Mouse (Mus musculus) heart, postnatal 0 days (tissue): ENCODE results near the gene Ablim1. TPM values are rescaled to one million over a fixed set of nuclear protein-coding genes. Genes with fewer than 3 reads are reported as not detected.

Experiments used
- ATAC-seq: fragments of 200-750 bp; cut with Nextera tagmentation; 2 replicates; pipeline ENCODE4 v1.8.0; 2017; ENCODE audit warnings: low read depth, moderate number of reproducible peaks, moderate library complexity; ENCODE audit not compliant: insufficient read depth
- DNase-seq: peaks from one replicate; pipeline ENCODE4 v3.0.0-alpha.2; 2016; ENCODE audit warnings: low spot score
- H3K27ac ChIP-seq: fragments of 300-500 bp; sonication (generic); 2 replicates; pipeline ENCODE4 v1.5.1; 2014; ENCODE audit warnings: low read depth, mild to moderate bottlenecking
- H3K27me3 ChIP-seq: fragments of 300-500 bp; sonication (generic); 2 replicates; pipeline ENCODE4 v1.6.1; 2014; ENCODE audit warnings: low read length, mixed read lengths; ENCODE audit not compliant: control insufficient read depth, insufficient read depth
- H3K36me3 ChIP-seq: fragments of 300-500 bp; sonication (generic); replicated peaks from 2 replicates; pipeline ENCODE4 v1.6.1; 2014; ENCODE audit warnings: low read length, mixed read lengths; ENCODE audit not compliant: control insufficient read depth, insufficient read depth
- H3K4me1 ChIP-seq: fragments of 300-500 bp; sonication (generic); 2 replicates; pipeline ENCODE4 v1.6.1; 2014; ENCODE audit warnings: antibody characterized with exemption; ENCODE audit not compliant: control insufficient read depth, insufficient read depth
- H3K4me2 ChIP-seq: fragments of 300-500 bp; sonication (generic); 2 replicates; pipeline ENCODE4 v1.6.1; 2014; ENCODE audit warnings: low read depth, mild to moderate bottlenecking, low read length, moderate library complexity
- H3K4me3 ChIP-seq: fragments of 300-500 bp; sonication (generic); 2 replicates; pipeline ENCODE4 v1.5.1; 2014; ENCODE audit warnings: low read depth, low read length
- H3K9ac ChIP-seq: fragments of 300-500 bp; sonication (generic); replicated peaks from 2 replicates; pipeline ENCODE4 v1.6.1; 2014; ENCODE audit warnings: low read depth, low read length, mixed read lengths
- H3K9me3 ChIP-seq: fragments of 300-500 bp; sonication (generic); replicated peaks from 2 replicates; pipeline ENCODE4 v1.6.1; 2016; ENCODE audit warnings: low read length; ENCODE audit not compliant: control insufficient read depth
- CTCF ChIP-seq: IDR thresholded peaks from 2 replicates; pipeline ENCODE4 v1.5.1; 2016; ENCODE audit warnings: antibody characterized with exemption, control low read depth, low read depth
- EP300 ChIP-seq: IDR thresholded peaks from 2 replicates; pipeline ENCODE4 v1.6.1; 2016; ENCODE audit warnings: antibody characterized with exemption, low read depth
- WGBS: fragments of 180-500 bp; shearing (Covaris S2); extraction: QIAGEN DNeasy Blood & Tissue Kit; methylation state at CpG from one replicate; pipeline ENCODE4 v1.1.7; 2014; 5-methylcytosine and 5-hydroxymethylcytosine counted together
- polyA plus RNA-seq: library from polyadenylated mRNA; unstranded; fragments of >200 nt; fragmentation: Nextera tagmentation; extraction: Ambion mirVana; gene quantifications from 2 replicates; pipeline ENCODE4 v1.2.1, GENCODE M21; 2015
- total RNA-seq: library from RNA; depleted of rRNA; stranded (reverse); fragments of >200 nt; gene quantifications from 2 replicates; pipeline ENCODE4 v1.2.3, GENCODE M21; 2014; ENCODE audit warnings: low replicate concordance

Gene Ablim1
- total and polyA plus RNA-seq, 2 experiments from 2014 or later: 106 to 235 TPM

GRCm38 (mm10) chr19:57082454-57083182 lies 232.1 kb downstream of the Ablim1 start:
- Histone ChIP-seq H3K4me3 (no peak overlapping the region), H3K27ac (no peak overlapping the region), H3K36me3 (peaks cover 43% of the 10 kb centered on the region), H3K4me1 (no peaks in the 10 kb centered on the region), H3K9me3 (no peaks in the 10 kb centered on the region), H3K4me2 (no peak overlapping the region), H3K27me3 (no peaks in the 10 kb centered on the region), H3K9ac (no peak overlapping the region)
- no peak for DNase-seq
- ATAC-seq: no peak
- 62% methylated on average over 17 of the region's 17 CpGs for WGBS
- no peak for TF ChIP-seq CTCF
- no peak for TF ChIP-seq EP300

- Histone ChIP-seq H3K27me3 (no peaks in the 10 kb centered on the region), H3K27ac (no peak overlapping the region), H3K4me3 (no peak overlapping the region), H3K9ac (no peak overlapping the region), H3K4me1 (no peaks in the 10 kb centered on the region), H3K9me3 (no peaks in the 10 kb centered on the region), H3K4me2 (no peak overlapping the region), H3K36me3 (peaks cover 53% of the 10 kb centered on the region)
- DNase-seq (no peak), ATAC-seq (no peak)
- 50% methylated on average over 4 of the region's 4 CpGs for WGBS
- TF ChIP-seq CTCF (no peak), EP300 (no peak)
These were observed 233.2 kb downstream of the Ablim1 start for GRCm38 (mm10) chr19:57081536-57081935.

GRCm38 (mm10) chr19:57079606-57079981 lies 235.1 kb downstream of the Ablim1 start:
- ATAC-seq: no peak
- WGBS: 76% methylated on average over 3 of the region's 3 CpGs

GRCm38 (mm10) chr19:57078867-57079605 lies 235.7 kb downstream of the Ablim1 start:
- Histone ChIP-seq H3K4me1 (no peaks in the 10 kb centered on the region), H3K27me3 (no peaks in the 10 kb centered on the region), H3K4me2 (no peak overlapping the region), H3K9ac (no peak overlapping the region), H3K36me3 (peaks cover 54% of the 10 kb centered on the region), H3K9me3 (no peaks in the 10 kb centered on the region), H3K27ac (peak overlapping the region; percentile 72), H3K4me3 (no peak overlapping the region)
- TF ChIP-seq CTCF: no peak
- TF ChIP-seq EP300: no peak
- 53% methylated on average over 10 of the region's 10 CpGs for WGBS
- DNase-seq (peak; percentile 48), ATAC-seq (peak; percentile 40)

More at GRCm38 (mm10) chr19:57079606-57079981, 235.1 kb downstream of the Ablim1 start:
- peak overlapping the region; percentile 72 for H3K27ac ChIP-seq
- TF ChIP-seq CTCF: no peak
- TF ChIP-seq EP300: no peak
- H3K4me1 ChIP-seq: no peaks in the 10 kb centered on the region
- H3K4me2 ChIP-seq: no peak overlapping the region
- no peak overlapping the region for H3K4me3 ChIP-seq
- DNase-seq: no peak
- no peaks in the 10 kb centered on the region for H3K9me3 ChIP-seq
- peaks cover 54% of the 10 kb centered on the region for H3K36me3 ChIP-seq
- no peak overlapping the region for H3K9ac ChIP-seq
- no peaks in the 10 kb centered on the region for H3K27me3 ChIP-seq

GRCm38 (mm10) chr19:57077826-57078699 lies 236.7 kb downstream of the Ablim1 start:
- H3K27me3 ChIP-seq: no peaks in the 10 kb centered on the region
- DNase-seq (no peak), ATAC-seq (no peak)
- 73% methylated on average over 13 of the region's 13 CpGs for WGBS
- no peak for TF ChIP-seq EP300
- no peak for TF ChIP-seq CTCF
- no peak overlapping the region for H3K9ac ChIP-seq
- H3K4me2 ChIP-seq: no peak overlapping the region
- peaks cover 55% of the 10 kb centered on the region for H3K36me3 ChIP-seq
- no peaks in the 10 kb centered on the region for H3K4me1 ChIP-seq
- H3K9me3 ChIP-seq: no peaks in the 10 kb centered on the region
- H3K4me3 ChIP-seq: no peak overlapping the region
- peak overlapping the region; percentile 72; the same call in 1 of the 2 replicates for H3K27ac ChIP-seq
